Mouse (Mus musculus) spleen, embryonic (tissue): Measurements from ENCODE around the gene Grn.

ENCODE experiments used
- CTCF ChIA-PET: fragments of 350-600 bp; sonication (Branson Sonifier 250); formaldehyde crosslinking; loops from one replicate; lab custom pipeline; 2022; lab: Charles Lee

Grn gene

DNA sequence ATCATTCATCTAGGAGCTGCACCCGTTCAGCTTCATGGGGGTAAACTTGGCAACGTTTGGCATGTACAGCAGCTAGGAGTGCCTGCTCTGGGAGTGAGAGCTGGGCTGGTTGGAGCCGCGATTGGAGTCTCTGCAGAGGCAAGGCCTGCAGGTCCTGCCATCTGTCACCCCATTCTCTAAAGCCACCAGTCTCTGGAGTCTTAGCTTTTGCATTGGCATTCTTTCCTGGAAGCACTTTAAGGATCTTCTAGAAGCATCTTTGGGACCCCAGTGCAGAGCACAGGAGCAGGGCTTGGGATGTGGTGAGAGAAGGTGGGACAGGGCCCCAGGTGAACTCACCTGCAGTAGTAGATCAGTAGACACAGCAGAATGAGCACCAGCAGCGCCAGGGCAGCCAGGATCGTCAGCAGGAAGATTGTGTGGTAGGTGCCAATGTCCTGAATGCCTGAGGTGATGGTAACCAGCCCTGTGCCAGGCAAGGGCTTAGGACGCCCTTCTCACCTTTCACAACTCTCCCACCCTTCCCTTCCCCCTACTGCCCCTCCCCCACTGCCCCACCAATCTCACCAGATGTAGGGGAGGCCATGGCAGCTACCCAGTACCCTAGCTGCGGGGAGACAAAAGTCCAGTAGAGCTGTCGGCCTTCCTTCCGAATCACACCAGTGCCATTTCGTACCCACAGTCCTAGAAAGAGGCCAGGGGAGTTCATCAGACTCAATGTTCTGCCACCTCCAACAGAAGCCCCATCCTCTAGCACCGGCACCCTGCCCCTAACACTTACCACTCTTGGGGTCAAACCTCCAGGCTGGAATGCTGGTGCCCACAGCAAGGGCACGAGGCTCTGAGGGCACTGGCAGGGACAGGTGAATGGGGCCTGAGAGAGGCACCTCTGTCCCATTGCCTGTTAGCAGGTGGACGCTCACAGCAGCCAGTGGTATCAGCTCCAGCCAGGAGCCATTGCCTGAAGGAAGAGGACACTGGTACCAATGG lies 9.3 kb downstream of the Grn start:
- CTCF ChIA-PET = no interaction called here

GRCm38 (mm10) chr11:102440255-102440654 lies 10.1 kb downstream of the Grn start:
- CTCF ChIA-PET = no interaction called here

GRCm38 (mm10) chr11:102441434-102441833 lies 11.3 kb downstream of the Grn start:
- CTCF ChIA-PET = no interaction called here

GRCm38 (mm10) chr11:102442089-102442488 lies 12.0 kb downstream of the Grn start:
- CTCF ChIA-PET = no interaction called here

GRCm38 (mm10) chr11:102443740-102444139 lies 13.6 kb downstream of the Grn start:
- CTCF ChIA-PET = no interaction called here

DNA sequence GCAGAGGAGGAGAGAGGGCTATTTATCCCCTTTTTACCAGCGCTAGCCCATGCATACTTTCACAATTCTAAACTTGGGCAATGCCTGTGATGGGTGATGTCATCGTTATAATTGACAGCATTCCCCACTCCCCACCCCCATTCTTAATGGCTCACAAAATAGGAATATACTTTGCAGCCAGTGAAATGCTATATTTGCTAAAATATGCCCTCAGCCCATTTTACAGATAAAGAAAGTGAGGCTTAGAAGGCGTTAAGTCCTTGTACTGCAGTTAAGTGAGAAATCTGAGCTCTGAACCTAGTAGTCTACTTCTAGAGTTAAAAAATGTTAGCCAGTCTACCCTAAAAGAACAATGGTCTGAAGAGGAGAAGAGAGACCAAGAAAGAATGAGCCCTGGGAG lies 14.2 kb downstream of the Grn start:
- CTCF ChIA-PET = no interaction called here

- CTCF ChIA-PET = no interaction called here
Observed at GRCm38 (mm10) chr11:102444781-102445180, 14.7 kb downstream of the Grn start.

DNA sequence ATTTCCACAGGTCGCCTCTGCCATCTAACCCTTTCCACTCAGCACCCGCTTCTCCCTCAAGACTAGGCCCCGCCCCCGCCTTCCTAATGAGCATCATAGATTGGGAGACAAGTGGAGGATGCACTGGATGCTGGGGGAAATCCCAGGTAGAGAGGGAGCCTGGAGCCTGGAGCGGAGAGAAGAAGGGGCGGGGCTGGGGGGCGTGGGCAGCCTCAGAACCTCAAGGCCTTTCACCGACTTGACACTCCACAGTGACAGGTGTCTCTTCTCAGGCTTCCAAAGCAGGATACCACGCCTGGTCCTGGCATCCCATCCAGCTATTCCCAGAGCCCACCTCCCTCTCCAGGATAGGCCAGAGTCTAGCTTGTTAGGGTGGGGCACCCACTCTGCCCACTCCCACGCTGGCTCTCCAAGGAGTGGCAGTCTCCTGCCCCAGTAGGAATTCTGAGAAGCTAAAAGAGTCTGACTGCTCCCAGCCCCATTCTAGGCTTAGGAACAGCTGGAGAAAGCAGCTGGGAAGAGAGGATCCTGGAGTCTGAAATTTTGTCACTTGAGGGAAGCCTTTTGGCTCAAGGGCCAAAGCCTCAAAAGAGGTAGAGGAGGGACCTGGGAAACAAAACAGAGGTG lies 15.3 kb downstream of the Grn start:
- CTCF ChIA-PET = interaction anchor here (0.6 to 1.4 kb wide), 2 partner anchors 8 to 829 kb away, joined by 3 to 4 read pairs; no protein-coding TSS in a partner anchor

DNA sequence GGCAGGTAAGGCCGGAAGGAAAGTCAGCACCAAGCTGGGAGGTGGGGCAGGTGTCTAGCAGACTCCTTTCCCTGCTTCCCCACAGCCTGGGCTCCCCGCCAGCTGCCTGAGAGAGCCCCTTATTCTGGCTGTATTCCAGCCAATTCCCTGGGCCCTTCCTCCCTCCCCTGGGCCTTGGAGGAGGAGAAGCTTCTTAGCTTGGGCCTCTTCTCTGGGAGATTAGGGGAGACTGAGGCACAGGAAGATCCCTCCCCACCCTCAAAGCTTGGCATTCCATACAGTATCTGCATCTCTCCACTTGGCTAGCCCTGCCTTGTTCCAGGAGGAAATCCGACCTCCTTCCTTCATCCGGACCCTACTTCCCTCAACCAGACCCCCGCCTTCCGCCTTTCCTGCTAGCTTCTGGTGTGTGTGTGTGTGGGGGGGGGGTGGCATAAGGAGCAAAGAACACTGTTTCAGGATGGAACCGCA lies 15.8 kb downstream of the Grn start:
- CTCF ChIA-PET = interaction anchor here (0.6 to 1.4 kb wide), 2 partner anchors 8 to 830 kb away, joined by 3 to 4 read pairs; no protein-coding TSS in a partner anchor

GRCm38 (mm10) chr11:102446581-102447461 lies 16.7 kb downstream of the Grn start:
- CTCF ChIA-PET = interaction anchor here (0.6 to 1.4 kb wide), 2 partner anchors 9 to 13 kb away, joined by 3 to 4 read pairs; no protein-coding TSS in a partner anchor

GRCm38 (mm10) chr11:102447497-102447896 lies 17.4 kb downstream of the Grn start, which contains the start of gene Fam171a2:
Fam171a2 (minus strand) TSS chr11:102447682.
- CTCF ChIA-PET = interaction anchor here (0.6 kb wide), 1 partner anchor 14 kb away, joined by 4 read pairs; no protein-coding TSS in a partner anchor

GRCm38 (mm10) chr11:102448327-102448726 lies 18.2 kb downstream of the Grn start:
- CTCF ChIA-PET = interaction anchor here (0.6 kb wide), 1 partner anchor 15 kb away, joined by 4 read pairs; no protein-coding TSS in a partner anchor

- CTCF ChIA-PET = interaction anchor here (0.7 kb wide), 1 partner anchor 140 kb away, joined by 5 read pairs; no protein-coding TSS in a partner anchor
Observed at GRCm38 (mm10) chr11:102449043-102450008, 19.2 kb downstream of the Grn start.

- CTCF ChIA-PET = no interaction called here
Observed at GRCm38 (mm10) chr11:102453131-102453530, 23.0 kb downstream of the Grn start.

DNA sequence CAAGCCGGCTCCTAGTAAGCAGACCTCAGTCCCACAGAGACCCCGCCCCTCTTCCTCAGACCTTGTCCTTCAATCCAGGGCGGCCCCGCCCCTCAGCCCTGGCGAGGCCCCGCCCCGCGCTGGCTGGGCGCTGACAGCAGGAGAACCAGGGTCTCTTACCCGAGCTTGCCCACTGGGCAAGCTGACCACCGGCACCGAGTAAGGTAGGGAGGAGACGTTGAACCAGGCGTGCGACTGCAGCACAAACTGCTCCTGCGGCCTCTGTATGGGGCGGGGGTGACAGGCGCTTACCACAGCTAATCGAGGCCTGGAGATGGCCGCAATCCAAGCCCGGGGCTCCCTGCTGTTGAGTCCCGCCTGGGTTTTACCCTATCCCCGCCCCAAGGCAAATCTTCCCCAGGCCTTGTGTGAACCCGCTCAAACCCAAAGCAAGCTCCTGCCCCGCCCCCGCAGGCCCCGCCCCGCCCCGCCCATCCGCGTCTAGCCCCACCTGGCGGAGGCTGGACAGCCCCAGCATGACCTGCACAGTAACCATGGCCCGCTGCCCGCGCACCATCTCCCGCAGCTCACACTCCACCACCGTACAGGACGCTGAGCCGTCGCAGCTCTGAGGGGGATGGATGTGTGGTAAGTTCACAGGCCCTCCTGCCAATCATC lies 25.8 kb downstream of the Grn start:
- CTCF ChIA-PET = interaction anchor here (0.6 kb wide), 1 partner anchor 875 kb away, joined by 6 read pairs; no protein-coding TSS in a partner anchor

- CTCF ChIA-PET = no interaction called here
Observed at GRCm38 (mm10) chr11:102460541-102460940, 30.4 kb downstream of the Grn start.

DNA sequence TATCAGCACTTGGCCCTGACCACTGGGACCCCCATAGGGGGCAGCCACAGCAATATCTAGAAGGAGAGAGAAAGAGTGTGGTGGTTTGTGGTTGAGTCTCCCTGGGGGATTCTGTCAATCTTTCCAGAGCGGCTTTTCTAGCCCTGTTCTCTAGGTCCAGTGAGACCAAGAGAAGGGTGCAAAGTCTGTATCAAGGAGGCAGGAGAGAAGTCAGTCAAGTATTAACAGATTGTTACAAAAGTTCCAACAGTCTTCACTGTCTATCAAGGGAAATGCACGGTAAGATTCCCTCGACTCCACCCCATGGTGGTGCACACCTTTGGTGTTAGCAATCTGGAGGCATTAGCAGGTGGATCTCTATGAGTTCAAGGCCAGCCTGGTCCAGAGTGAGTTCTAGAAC lies 31.6 kb downstream of the Grn start:
- CTCF ChIA-PET = no interaction called here

DNA sequence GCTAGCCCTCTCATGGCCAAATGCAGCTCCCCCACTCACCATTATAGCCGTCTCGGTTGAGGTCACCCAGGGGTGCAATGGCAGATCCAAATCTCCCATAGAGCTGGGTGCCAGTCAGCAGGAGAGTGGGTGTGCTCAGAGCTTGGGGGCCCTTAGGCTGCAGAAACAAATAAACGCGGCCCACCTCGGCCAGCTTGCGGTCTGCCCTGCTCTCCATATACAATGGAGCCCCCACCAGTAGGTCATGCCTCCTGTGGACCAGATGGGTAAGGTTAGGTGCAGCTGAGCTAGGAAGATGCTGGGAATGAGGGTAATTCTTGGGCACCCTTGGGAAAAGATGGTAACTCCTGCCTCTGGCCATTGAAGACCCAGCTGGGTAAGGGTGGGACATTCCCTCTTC lies 34.8 kb downstream of the Grn start:
- CTCF ChIA-PET = no interaction called here
